Mouse (Mus musculus) thymus, postnatal 4 days (tissue): ENCODE results near the gene Dpep3.
A peak's percentile ranks its signal among the peaks of the same experiment; 100 is the strongest.
"Not testable (repeated sequence)": the region's sequence is repeated elsewhere in the genome, so short reads cannot be mapped to it uniquely, and the experiment has no call there.

ENCODE experiments used
- DNase-seq: peaks from one replicate; pipeline ENCODE4 v3.0.0; 2021

Dpep3 gene

GRCm38 (mm10) chr8:105979325-105979724, at the start of gene Dpep3:
TSS of gene Dpep3 (minus strand) at chr8:105979429.
- DNase-seq: peak; percentile 32

GRCm38 (mm10) chr8:106022483-106022882, 43.3 kb upstream of the Dpep3 start:
- peak; percentile 89 for DNase-seq

DNA sequence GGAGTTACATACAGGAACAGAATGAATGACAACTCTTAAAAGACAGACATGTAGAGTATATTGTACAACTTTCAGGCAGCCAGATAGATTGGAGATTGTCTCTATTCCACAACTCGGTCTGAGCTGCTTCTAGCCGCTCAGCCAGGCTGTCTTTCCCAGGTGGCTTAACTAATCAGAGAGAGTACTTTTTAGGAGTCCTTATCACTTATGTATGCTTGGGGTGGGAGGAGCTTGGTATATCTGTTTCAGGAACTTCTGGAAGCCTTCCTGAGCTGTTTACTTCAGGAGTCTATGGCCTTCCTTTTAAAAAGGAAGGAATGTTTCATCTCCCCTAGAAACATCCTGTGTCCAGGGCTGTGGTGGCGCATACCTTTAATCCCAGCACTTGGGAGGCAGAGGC, 38.8 kb upstream of the Dpep3 start:
- no peak for DNase-seq

DNA sequence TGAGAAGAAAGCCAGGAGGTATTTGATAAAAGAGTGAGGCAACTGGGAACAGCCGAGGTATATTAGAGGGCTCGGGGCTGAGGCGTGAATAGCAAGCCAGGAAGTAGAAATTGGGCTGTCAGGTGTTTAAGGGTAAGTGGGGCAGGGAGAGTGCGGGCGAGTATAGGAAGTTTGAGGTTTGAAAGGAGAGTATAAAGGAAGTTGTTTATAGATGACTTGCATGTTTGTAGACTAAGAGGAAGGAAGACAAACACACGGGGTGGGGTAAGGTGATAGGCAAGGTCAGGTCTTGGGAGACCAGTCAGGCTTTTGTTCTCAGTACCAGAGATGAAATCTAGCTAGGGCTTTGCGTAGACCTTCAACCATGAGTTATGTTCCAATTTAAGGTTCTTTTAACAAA, 37.9 kb upstream of the Dpep3 start:
- DNase-seq: peak; percentile 53

- no peak for DNase-seq
Measured at GRCm38 (mm10) chr8:106016284-106016683, 37.1 kb upstream of the Dpep3 start.

DNA sequence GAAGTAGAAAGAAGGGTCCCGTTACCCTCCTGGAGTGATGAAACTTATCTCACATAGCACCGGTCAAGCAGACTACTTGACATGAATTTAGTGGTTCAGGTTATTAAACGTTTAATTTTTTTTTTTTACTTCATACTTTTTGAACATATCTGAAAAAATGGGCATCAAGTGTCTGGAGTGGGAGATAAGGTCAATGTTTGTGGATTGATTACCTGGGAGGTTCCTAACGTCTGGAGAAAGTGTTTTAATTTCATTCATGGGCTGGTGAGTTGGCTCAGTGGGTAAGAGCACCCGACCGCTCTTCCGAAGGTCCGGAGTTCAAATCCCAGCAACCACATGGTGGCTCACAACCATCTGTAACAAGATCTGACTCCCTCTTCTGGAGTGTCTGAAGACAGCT, 33.0 kb upstream of the Dpep3 start:
- not testable (repeated sequence) for DNase-seq

GRCm38 (mm10) chr8:106011643-106011986, 32.4 kb upstream of the Dpep3 start, which contains the start of gene Ddx28:
TSS of gene Ddx28 (minus strand) at chr8:106011882.
- DNase-seq: no peak

DNA sequence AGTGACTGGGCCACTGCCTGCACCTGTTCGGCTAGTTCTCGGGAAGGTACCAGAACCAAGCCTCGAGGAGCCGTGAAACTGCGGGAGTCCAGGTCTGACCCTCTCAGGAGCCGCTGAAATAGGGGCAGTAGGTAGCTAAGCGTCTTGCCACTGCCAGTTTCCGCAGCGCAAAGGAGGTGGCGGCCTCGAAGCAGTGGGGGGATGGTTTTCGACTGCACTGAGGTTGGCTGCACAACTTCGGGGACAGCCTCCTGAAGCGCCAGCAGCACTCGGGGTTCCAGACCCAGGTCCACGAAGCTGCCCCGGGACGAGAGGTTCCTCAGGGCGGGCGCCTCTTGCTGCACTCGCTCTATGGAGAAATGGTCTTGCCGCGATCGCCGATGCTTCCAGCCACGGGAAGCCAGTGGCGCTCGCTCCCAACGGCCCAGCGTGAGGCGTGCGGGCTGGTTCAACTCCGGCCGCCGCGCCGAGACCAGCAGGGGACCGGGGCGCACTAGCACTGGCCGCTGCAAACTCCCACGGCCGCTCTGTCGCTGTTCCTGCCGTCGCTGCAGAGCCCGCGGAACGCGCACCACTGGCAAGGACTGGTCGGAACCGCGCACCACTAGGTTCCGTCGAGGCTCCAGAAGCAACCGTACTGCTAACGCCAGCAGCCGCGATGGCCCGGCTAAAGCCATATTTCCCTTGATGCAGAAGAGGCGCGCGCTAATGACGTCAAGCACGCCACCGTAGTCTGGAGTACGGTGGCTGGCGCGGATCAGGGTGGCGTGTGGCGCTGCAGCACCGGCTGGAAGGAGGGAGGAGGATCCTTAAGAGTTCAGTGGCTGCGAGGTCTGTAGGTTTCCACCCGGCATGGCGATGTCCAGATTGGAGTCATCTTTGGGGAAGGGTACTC, 31.8 kb upstream of the Dpep3 start:
- DNase-seq: peak; percentile 94

GRCm38 (mm10) chr8:106007891-106008290, 28.7 kb upstream of the Dpep3 start:
- DNase-seq: not testable (repeated sequence)

- no peak for DNase-seq
Measured at GRCm38 (mm10) chr8:106007135-106007534, 27.9 kb upstream of the Dpep3 start.

- DNase-seq: peak; percentile 49
Measured at GRCm38 (mm10) chr8:106006413-106006812, 27.2 kb upstream of the Dpep3 start.

- no peak for DNase-seq
Measured at GRCm38 (mm10) chr8:106005875-106006274, 26.6 kb upstream of the Dpep3 start, which contains the start of gene Dpep2nb. TSS of gene Dpep2nb (minus strand) at chr8:106005975.

DNA sequence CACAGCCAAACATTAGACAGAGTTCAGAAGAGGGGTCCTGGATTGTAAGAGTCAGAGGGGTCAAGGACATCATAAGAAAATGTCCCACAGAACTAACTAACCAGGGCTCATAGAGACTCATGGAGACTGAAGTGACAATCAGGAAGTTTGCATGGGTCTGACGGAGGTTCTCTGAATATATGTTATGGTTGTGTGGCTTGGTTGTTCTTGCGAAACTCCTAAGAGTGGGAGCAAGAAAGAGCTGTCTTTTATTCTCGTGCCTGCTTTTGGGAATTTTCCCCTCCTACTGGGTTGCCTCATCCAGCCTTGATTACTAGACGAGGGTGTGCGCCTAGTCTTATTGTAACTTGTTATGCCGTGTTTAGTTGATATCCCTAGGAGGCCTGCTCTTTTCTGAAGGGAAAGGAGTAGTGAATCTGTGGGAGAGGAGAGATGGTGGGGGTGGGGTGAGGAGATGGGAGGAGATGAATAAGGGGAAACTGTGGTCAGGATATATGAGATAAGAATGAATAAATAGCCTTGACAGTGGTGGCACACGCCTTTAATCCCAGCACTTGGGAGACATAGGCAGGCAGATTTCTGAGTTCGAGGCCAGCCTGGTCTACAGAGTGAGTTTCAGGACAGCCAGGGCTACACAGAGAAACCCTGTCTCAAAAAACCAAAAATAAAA, 25.4 kb upstream of the Dpep3 start:
- no peak for DNase-seq

DNA sequence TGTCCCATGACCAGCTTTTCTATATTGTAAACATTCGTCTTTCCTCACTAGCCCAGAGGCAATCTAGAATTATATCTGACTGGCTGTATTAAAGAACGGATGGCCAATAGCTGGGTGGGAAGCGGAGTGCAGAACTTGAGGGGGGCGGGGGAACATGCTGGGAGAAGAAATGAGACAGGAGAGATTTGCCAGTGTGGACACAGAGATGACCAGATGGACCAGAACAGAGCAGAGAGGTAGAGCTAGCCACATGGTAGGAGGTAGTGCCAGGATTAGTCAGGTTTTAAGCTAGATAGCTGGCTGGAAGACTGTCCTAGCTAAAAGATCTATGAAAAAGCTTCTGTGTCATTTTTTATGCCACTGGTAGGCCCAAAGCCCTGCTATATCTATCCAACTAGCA, 22.7 kb upstream of the Dpep3 start:
- no peak for DNase-seq

DNA sequence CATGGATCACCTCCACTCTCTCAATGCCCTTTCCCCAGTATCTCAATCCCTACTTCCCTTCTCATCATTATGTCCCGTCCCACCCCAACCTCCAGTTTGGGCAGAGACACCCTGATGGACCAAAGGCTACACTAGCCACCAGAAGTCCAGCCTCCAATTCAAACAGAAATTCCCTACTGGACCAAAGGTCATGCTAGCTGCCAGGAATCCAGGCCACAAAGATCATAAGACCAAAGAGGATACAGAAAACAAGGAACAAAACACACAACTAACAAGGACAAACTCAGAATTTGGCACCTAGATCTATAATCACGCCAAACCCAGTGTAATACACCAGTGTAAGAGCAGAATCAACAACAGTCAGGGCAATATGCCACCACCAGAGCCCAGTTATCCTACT, 19.7 kb upstream of the Dpep3 start:
- DNase-seq: no peak

DNA sequence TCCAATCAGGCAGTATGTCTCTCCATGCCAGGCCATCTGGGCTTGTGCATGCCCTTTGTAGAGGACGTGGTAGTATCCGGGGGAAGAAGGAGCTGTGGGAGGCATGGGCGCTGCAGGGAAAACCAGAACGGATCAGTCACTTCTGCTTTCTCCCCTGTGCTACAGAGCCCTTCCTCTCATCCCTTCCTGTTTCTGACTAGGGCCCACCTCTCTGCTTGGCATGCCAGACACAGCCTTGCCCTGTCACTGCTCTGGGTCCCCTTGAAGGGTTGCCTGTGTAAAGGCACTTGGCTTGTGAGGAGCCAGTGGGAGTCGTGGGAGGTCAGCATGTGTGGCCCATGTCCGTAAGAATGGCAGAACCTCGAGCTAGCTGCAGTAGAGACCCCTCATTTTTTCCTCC, 17.1 kb upstream of the Dpep3 start:
- DNase-seq: no peak

- no peak for DNase-seq
Measured at GRCm38 (mm10) chr8:105993226-105993625, 14.0 kb upstream of the Dpep3 start.

DNA sequence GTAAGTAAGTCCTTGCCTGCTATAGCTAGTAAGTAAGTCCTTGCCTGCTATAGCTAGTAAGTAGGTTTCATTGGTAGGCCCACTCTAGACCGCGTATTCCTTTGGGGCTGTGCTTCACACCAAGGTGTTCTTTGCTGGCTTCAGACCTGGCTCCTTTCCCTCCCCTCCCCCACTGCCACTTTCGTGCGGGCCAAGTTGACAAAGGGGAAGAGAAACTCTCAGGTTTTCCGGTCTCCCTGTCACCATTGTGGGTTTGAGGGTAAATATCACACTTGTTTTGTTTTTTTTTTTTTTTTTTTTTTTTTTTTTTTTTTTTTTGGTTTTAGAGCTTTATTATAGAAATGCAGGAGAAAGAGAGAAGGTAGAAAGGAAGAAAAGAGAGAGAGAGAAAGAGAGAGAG, 13.3 kb upstream of the Dpep3 start:
- DNase-seq: peak; percentile 87

GRCm38 (mm10) chr8:105991546-105991945, 12.3 kb upstream of the Dpep3 start:
- DNase-seq: no peak

GRCm38 (mm10) chr8:105990856-105991387, 11.7 kb upstream of the Dpep3 start, which contains the start of gene Dus2:
TSS of gene Dus2 (plus strand) at chr8:105991337.
- peak; percentile 96 for DNase-seq

- no peak for DNase-seq
Measured at GRCm38 (mm10) chr8:105988546-105988945, 9.3 kb upstream of the Dpep3 start.

DNA sequence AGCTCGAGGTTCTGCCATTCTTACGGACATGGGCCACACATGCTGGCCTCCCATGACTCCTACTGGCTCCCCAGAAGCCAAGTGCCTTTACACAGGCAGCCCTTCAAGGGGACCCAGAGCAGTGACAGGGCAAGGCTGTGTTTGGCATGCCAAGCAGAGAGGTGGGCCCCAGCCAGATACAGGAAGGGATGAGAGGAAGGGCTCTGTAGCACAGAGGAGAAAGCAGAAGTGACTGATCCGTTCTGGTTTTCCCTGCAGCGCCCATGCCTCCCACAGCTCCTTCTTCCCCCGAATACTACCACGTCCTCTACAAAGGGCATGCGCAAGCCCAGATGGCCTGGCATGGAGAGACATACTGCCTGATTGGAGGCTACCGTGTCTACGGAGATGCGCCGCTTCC, 4.2 kb upstream of the Dpep3 start:
- DNase-seq: not testable (repeated sequence)

DNA sequence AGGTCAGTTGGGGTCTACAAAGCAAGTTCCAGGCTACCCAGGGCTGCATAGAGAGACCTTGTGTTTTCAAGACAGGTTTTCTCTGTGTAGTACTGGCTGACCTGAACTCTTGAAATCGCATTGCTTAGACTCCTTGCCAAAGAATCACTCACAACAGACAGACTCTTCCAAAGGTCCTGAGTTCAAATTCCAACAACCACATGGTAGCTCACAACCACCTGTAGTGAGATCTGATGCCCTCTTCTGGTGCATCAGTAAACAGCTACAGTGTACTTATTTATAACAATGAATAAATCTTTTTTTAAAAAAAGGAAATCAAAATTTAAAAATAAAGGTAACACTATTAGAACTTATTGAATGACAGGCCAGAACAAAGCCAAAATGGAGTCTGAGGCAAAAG, 1.9 kb upstream of the Dpep3 start:
- no peak for DNase-seq

- DNase-seq: no peak
Measured at GRCm38 (mm10) chr8:105975363-105975762, 3.9 kb downstream of the Dpep3 start.
